Mouse (Mus musculus): ENCODE data around the gene Ncbp1.

- TF ChIP-seq POLR2A (IDR thresholded peaks at IDR 0.05; ENCODE audit: low read depth, low read length): no peak
- no peak for TF ChIP-seq CTCF (conservative IDR thresholded peaks at IDR 0.05; ENCODE audit: insufficient read depth, insufficient read length, low read depth, low read length)
Observed at GRCm38 (mm10) chr4:46165831-46166230, 27.4 kb downstream of the Ncbp1 start.

Data from kidney, adult 2 months (tissue).